Mouse (Mus musculus): ENCODE data around the gene Gm45753.
"Not testable (repeated sequence)": the region's sequence is repeated elsewhere in the genome, so short reads cannot be mapped to it uniquely, and the experiment has no call there.

- TF ChIP-seq CTCF (IDR thresholded peaks at IDR 0.05; ENCODE audit: insufficient read depth, low read length); POLR2A (IDR thresholded peaks at IDR 0.05; ENCODE audit: borderline replicate concordance, extremely low read depth, low read depth, low read length): not testable (repeated sequence)
These were observed 18.8 kb upstream of the Gm45753 start for GRCm38 (mm10) chr8:45327076-45327475.
